Mouse (Mus musculus) brain, embryonic 14.5 days (tissue): ENCODE measurements at regions not wholly inside any gene's neighbourhood (a gene's known extent, or its start where the extent isn't known, plus 50 kb on each side); places are given as distances from the start of the nearest gene placed in this dataset.

Experiments
- CTCF ChIP-seq: fragments of 200-500 bp; IDR thresholded peaks from 2 replicates; pipeline ENCODE4 v1.5.1; 2012; ENCODE audit warnings: inconsistent platforms, mild to moderate bottlenecking, moderate library complexity, borderline replicate concordance; ENCODE audit not compliant: insufficient read depth, insufficient read length; ENCODE audit errors: extremely low read depth
- POLR2A ChIP-seq: fragments of 200-500 bp; IDR thresholded peaks from 2 replicates; pipeline ENCODE4 v1.6.1; 2012; ENCODE audit warnings: mild to moderate bottlenecking, inconsistent platforms, borderline replicate concordance; ENCODE audit not compliant: poor library complexity, insufficient read depth, insufficient read length, severe bottlenecking; ENCODE audit errors: extremely low read depth

GRCm38 (mm10) chr3:34454026-34454624 lies 196.1 kb upstream of the Sox2 start:
- no peak for TF ChIP-seq CTCF
- TF ChIP-seq POLR2A, result no peak
